Mouse (Mus musculus) stomach, embryonic 15.5 days (tissue): ENCODE measurements around the gene Jph2. TPM values are rescaled to one million over a fixed set of nuclear protein-coding genes. Genes with fewer than 3 reads are reported as not detected.

Experiments used
- ATAC-seq: fragments of 200-750 bp; cut with Nextera tagmentation; 2 replicates; pipeline ENCODE4 v1.8.0; 2017; ENCODE audit warnings: low read depth, moderate number of reproducible peaks, moderate TSS enrichment; ENCODE audit not compliant: insufficient read depth, low FRiP score
- H3K27ac ChIP-seq: fragments of 300-500 bp; sonication (generic); 2 replicates; pipeline ENCODE4 v1.5.1; 2015; ENCODE audit warnings: mild to moderate bottlenecking, inconsistent platforms
- H3K27me3 ChIP-seq: fragments of 300-500 bp; sonication (generic); replicated peaks from 2 replicates; pipeline ENCODE4 v1.6.1; 2015; ENCODE audit warnings: inconsistent platforms
- H3K36me3 ChIP-seq: fragments of 300-500 bp; sonication (generic); 2 replicates; pipeline ENCODE4 v1.6.1; 2015; ENCODE audit warnings: inconsistent platforms
- H3K4me1 ChIP-seq: fragments of 300-500 bp; sonication (generic); 2 replicates; pipeline ENCODE4 v1.6.1; 2015; ENCODE audit warnings: inconsistent platforms
- H3K4me2 ChIP-seq: fragments of 300-500 bp; sonication (generic); 2 replicates; pipeline ENCODE4 v1.6.1; 2015; ENCODE audit warnings: mild to moderate bottlenecking, inconsistent platforms
- H3K4me3 ChIP-seq: fragments of 300-500 bp; sonication (generic); replicated peaks from 2 replicates; pipeline ENCODE4 v1.5.1; 2015; ENCODE audit warnings: inconsistent platforms
- H3K9ac ChIP-seq: fragments of 300-500 bp; sonication (generic); 2 replicates; pipeline ENCODE4 v1.6.1; 2015; ENCODE audit warnings: inconsistent platforms
- H3K9me3 ChIP-seq: fragments of 300-500 bp; sonication (generic); 2 replicates; pipeline ENCODE4 v1.6.1; 2016; ENCODE audit warnings: inconsistent platforms
- WGBS: fragments of 180-500 bp; shearing (Covaris S2); methylation state at CpG from one replicate; pipeline ENCODE4 v1.1.7; 2015; 5-methylcytosine and 5-hydroxymethylcytosine counted together
- polyA plus RNA-seq: library from polyadenylated mRNA; unstranded; fragments of >200 nt; fragmentation: Nextera tagmentation; extraction: Ambion mirVana; gene quantifications from 2 replicates; pipeline ENCODE4 v1.2.1, GENCODE M21; 2015

Jph2 gene
- polyA plus RNA-seq, 1 experiment from 2014 or later, result 12.7 TPM

DNA sequence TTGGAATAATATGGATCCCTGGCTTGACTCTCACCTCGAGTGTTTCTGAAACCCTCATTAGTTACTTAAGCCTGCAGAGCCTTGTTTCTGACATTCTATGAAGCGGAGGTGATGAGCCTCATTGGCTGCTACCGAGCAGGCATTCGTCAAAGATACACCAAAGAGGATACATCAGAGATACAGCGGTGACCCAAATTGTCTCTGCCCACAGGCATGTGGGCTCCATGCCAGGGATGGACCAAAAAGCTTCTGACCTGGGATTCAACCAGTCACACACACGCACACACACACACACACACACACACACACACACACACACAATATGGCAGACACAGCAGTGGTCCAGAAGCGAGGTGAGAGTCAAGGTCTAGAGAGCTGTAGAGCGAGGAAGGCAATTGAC, 16.5 kb downstream of the Jph2 start:
- H3K9ac ChIP-seq, result no peak overlapping the region
- 0 out of 2 replicates have a peak, but pooled peaks cover under 1% of the 10 kb centered on the region for H3K4me1 ChIP-seq
- H3K9me3 ChIP-seq, result no peaks in the 10 kb centered on the region
- H3K36me3 ChIP-seq, result no peaks in the 10 kb centered on the region
- H3K27ac ChIP-seq, result no peak overlapping the region
- WGBS, result 80% methylated on average over 8 of the region's 8 CpGs
- H3K27me3 ChIP-seq, result peaks cover 2% of the 10 kb centered on the region
- no peak for ATAC-seq
- no peak overlapping the region for H3K4me2 ChIP-seq
- H3K4me3 ChIP-seq, result no peak overlapping the region

DNA sequence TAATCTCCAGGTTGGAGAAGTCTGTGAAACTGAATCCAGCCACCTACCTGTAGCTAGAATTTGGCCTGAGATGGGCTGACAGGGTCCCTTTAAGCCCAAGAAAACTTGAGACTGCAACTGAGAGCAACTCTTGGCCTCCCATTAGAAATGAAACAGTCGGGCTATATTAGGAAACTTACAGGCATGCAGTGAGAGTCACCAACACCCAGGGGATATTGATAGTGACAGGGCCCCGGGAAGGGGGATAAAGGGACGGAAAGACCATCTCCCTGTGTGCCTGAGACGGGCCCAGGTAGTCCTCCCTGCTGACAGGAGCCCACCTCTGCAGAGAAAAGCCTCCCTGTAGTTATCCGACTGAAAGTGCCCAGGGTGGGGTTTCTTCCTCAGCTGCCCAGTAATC, 18.4 kb downstream of the Jph2 start:
- H3K4me2 ChIP-seq, result no peak overlapping the region
- WGBS, result 70% methylated on average over 5 of the region's 5 CpGs
- H3K9me3 ChIP-seq, result no peaks in the 10 kb centered on the region
- H3K36me3 ChIP-seq, result peaks cover 6% of the 10 kb centered on the region
- H3K4me3 ChIP-seq, result no peak overlapping the region
- no peak overlapping the region for H3K9ac ChIP-seq
- no peak overlapping the region for H3K27ac ChIP-seq
- ATAC-seq, result no peak
- no peaks in the 10 kb centered on the region for H3K4me1 ChIP-seq
- peaks cover 16% of the 10 kb centered on the region for H3K27me3 ChIP-seq

DNA sequence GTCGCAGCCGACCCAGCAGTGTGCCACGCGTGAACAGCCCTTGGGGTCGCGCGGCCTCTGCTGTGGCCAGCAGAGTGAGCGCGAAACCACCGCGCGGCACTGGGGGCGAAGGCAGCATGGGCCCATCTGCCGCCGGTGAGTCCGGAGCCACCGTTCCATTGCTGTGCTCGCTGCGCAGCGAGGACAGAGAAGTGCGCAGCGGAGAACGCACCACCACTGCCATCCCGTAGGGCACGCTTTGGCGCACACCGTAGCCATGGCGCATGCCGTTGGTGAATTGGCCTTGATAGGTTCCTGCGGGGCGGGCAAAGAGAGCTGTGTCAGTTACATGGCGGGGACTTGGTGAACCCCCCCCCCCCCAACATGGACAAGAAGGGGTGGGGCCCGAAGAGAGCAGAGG, 21.7 kb downstream of the Jph2 start:
- no peak overlapping the region for H3K4me3 ChIP-seq
- WGBS, result 40% methylated on average over 33 of the region's 33 CpGs
- ATAC-seq, result no peak

DNA sequence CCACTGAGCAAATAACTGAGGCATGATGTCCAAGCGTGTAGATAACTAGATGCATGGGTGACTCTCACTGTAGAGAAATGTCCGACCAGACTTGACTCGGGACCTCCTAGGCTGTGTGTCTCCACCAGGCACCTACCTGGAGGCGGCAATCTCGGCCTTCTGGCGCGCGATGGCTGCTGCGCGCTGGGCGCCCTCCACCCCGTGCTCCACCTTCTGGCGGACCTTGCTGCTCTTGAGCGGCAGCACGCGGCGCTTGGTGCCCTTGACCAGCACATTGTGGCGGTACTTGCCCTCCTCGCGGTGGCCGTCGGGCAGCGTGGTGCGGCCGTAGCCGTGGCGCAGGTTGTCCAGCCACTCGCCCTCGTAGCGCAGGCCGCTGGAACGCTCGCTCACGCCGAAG, 22.3 kb downstream of the Jph2 start:
- H3K9ac ChIP-seq, result no peak overlapping the region
- H3K27me3 ChIP-seq, result peaks cover 16% of the 10 kb centered on the region
- peaks cover 6% of the 10 kb centered on the region for H3K36me3 ChIP-seq
- no peak overlapping the region for H3K4me2 ChIP-seq
- H3K4me3 ChIP-seq, result no peak overlapping the region
- peaks cover 4% of the 10 kb centered on the region; the same call in 1 of the 2 replicates for H3K4me1 ChIP-seq
- 35% methylated on average over 35 of the region's 35 CpGs for WGBS
- ATAC-seq, result no peak
- no peaks in the 10 kb centered on the region for H3K9me3 ChIP-seq
- no peak overlapping the region for H3K27ac ChIP-seq

More for the DNA sequence above, 21.7 kb downstream of the Jph2 start:
- Histone ChIP-seq H3K9me3 (no peaks in the 10 kb centered on the region), H3K9ac (no peak overlapping the region), H3K4me1 (no peaks in the 10 kb centered on the region), H3K27me3 (peaks cover 16% of the 10 kb centered on the region), H3K27ac (no peak overlapping the region), H3K4me2 (no peak overlapping the region), H3K36me3 (peaks cover 6% of the 10 kb centered on the region)

DNA sequence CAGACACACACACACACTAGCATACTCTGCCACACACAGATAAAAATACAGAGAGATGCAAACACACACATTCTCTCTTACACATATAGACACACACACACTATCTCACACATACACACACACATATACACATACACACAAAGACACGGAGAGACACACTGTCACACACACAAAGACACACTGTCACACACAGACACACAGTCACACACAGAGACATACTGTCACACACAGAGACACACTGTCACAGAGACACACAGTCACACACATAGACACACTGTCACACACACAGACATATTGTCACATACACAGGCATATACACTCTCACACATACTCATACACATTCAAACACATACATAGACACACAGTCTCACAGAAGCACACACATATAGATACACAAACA, 25.2 kb downstream of the Jph2 start:
- peaks cover 6% of the 10 kb centered on the region for H3K36me3 ChIP-seq
- H3K9ac ChIP-seq, result no peak overlapping the region
- WGBS, result 85% methylated on average over 1 of the region's 1 CpGs
- ATAC-seq, result no peak
- H3K4me1 ChIP-seq, result peaks cover 6% of the 10 kb centered on the region; the same call in 1 of the 2 replicates
- H3K4me3 ChIP-seq, result no peak overlapping the region
- peaks cover 16% of the 10 kb centered on the region for H3K27me3 ChIP-seq
- H3K4me2 ChIP-seq, result no peak overlapping the region
- H3K9me3 ChIP-seq, result no peaks in the 10 kb centered on the region
- H3K27ac ChIP-seq, result no peak overlapping the region

DNA sequence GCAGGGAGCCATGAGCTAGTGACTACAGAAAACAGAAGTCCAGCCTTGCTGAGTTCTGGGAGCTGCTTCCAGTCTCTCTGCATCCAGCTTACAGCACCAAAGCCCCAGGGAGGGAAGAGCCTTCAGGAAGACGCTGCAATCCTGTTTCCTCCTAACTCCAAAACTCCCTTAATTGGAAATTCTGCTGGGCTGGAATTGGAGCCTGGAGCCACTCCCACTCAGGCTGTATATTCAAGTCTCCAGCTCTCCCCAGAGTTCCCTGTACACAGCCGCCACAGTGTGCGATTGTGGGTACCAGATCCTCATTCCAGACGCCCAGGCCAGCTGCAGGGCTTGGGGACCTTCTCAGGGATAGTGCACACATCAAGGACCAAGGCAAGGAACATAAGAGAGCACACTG, 27.6 kb downstream of the Jph2 start:
- no peak overlapping the region for H3K9ac ChIP-seq
- no peaks in the 10 kb centered on the region; the same call in 1 of the 2 replicates for H3K36me3 ChIP-seq
- no peak overlapping the region for H3K4me3 ChIP-seq
- 19% methylated on average over 4 of the region's 4 CpGs for WGBS
- no peak overlapping the region for H3K4me2 ChIP-seq
- peaks cover 9% of the 10 kb centered on the region; the same call in 1 of the 2 replicates for H3K4me1 ChIP-seq
- ATAC-seq, result peak; percentile 62; the same call in 1 of the 2 replicates
- H3K27me3 ChIP-seq, result peaks cover 3% of the 10 kb centered on the region
- peak overlapping the region; percentile 76 for H3K27ac ChIP-seq
- no peaks in the 10 kb centered on the region for H3K9me3 ChIP-seq

DNA sequence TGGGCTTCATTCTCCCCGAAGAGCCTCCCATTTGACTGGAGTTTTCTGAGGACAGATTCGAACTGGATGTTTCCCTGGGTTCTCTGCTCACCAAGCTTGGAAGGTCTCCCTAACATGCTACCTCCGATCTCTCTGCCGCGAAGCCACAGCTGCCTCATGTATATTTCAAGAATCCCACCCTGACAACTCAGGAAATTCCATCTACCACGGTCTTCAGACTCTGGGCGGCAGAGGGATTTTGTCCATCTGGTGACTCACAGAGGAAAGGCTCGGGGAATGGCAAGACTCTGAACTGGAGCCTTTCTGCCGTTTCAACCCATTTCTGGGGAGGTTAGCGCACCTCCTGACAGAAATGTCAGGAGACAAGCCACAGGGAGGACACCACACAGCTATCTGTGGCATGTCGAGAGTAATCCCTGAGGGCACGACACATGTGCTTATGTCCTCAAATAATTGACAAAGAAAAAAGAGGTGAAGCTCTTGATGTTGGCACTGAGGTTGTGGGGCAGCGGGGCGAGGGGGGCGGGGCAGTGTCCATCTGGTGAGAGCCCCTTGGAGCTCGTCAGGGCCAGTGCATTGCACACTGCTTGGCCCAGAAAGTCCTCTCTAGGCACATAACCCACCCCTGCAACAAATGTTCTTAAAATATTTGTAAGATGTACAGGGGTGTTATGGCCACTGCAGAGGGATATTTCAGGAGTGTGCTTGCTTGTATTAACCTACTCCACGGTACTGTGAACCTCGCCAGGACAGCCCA, 32.8 kb downstream of the Jph2 start:
- H3K27me3 ChIP-seq, result no peaks in the 10 kb centered on the region
- H3K4me3 ChIP-seq, result no peak overlapping the region
- 0 out of 2 replicates have a peak, but pooled peaks have one; percentile 33 for ATAC-seq
- no peaks in the 10 kb centered on the region for H3K9me3 ChIP-seq
- 47% methylated on average over 18 of the region's 18 CpGs for WGBS
- H3K4me2 ChIP-seq, result no peak overlapping the region
- H3K27ac ChIP-seq, result peak overlapping the region; percentile 67
- H3K36me3 ChIP-seq, result no peaks in the 10 kb centered on the region
- H3K9ac ChIP-seq, result no peak overlapping the region
- peaks cover 15% of the 10 kb centered on the region; the same call in 1 of the 2 replicates for H3K4me1 ChIP-seq

DNA sequence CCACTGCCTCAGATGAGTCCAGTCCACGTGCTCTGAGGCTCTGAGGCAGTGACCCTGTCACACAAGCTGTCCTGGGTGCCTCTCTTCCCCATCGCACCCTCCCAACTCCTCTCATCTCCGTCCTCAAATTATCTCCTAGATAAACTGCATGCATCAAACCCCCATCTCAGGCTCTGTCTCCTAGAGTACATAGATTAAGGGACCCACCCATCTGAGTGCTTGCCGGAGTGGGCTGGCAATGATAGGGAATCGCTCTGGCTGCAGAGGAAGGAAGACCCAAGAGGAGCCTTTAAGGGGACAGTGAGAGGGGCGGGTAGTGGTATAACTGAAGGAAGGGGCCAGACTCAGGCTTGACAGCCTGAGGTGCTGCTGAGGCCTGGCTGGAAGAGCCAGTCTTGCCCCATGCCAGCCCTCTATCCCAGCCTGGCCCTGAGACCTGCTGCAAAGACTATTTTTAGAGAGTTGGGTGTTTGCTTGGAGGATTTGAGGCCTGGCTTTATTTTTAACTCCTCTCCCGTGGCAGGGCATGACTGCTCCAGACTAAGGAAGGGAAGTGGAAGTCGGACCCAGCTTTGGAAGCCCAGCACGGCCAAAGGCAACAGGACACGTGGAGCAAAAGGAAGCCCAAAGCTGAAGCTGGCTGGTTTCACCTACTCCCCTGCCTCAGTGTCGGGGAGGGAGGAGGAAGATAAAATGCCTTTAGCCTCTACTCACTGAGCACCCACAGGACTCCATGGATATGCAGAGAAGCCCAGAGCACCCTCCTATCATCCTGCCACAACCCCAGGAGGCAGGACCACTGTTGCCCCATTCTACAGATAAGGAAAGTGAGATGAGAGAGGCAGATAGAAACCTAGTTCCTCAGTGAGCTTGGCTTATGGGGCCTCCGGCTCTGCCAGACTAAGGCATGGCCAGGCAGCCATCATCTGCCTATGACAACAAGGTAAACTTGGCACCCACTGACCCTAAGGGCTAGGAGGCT, 34.6 kb downstream of the Jph2 start:
- no peak overlapping the region for H3K4me2 ChIP-seq
- H3K27me3 ChIP-seq, result no peaks in the 10 kb centered on the region
- peak; percentile 32; the same call in 1 of the 2 replicates for ATAC-seq
- H3K27ac ChIP-seq, result peak overlapping the region; percentile 45
- peaks cover 15% of the 10 kb centered on the region; the same call in 1 of the 2 replicates for H3K4me1 ChIP-seq
- no peaks in the 10 kb centered on the region for H3K9me3 ChIP-seq
- WGBS, result 61% methylated on average over 12 of the region's 12 CpGs
- H3K9ac ChIP-seq, result no peak overlapping the region
- H3K36me3 ChIP-seq, result no peaks in the 10 kb centered on the region
- no peak overlapping the region for H3K4me3 ChIP-seq

DNA sequence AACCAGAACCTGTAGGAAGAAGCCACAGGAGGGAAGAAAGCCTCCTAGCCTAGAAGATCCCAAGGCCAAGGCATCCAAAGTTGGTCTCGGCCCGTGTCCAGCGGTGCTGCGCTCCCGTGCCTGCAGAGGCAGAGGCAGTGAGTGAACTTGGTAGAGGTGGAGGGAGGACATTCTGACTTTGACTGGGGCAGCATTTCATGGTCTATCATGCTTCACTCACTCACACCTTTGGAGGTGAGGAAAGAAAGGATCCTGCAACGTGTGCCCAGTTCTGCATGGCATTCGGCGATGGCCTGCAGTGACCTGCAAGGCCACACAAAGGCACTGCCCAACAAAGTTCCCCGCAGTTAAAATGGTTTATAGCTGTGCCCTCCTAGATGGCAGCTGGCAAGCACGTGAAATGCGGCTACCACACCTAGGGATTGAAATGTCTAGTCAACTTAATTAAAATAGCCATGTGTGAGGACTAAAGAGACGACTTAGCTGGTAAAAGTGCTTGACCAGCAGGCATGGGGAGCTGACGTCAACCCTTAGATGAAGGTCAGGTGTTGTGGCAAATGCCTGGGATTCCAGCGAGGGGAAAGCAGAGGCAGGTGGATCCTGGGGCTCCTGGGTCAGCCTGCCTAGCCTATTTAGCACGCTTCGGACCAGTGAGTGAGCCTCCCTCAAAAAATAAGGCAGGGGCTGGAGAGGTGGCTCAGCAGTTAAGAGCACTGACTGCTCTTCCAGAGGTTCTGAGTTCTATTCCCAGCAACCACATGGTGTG, 36.8 kb downstream of the Jph2 start:
- WGBS, result 81% methylated on average over 16 of the region's 16 CpGs
- H3K9ac ChIP-seq, result no peak overlapping the region
- no peak overlapping the region for H3K4me2 ChIP-seq
- H3K4me1 ChIP-seq, result peaks cover 15% of the 10 kb centered on the region; the same call in 1 of the 2 replicates
- H3K36me3 ChIP-seq, result no peaks in the 10 kb centered on the region
- ATAC-seq, result no peak
- H3K27ac ChIP-seq, result no peak overlapping the region
- no peak overlapping the region for H3K4me3 ChIP-seq
- H3K27me3 ChIP-seq, result no peaks in the 10 kb centered on the region
- H3K9me3 ChIP-seq, result no peaks in the 10 kb centered on the region

DNA sequence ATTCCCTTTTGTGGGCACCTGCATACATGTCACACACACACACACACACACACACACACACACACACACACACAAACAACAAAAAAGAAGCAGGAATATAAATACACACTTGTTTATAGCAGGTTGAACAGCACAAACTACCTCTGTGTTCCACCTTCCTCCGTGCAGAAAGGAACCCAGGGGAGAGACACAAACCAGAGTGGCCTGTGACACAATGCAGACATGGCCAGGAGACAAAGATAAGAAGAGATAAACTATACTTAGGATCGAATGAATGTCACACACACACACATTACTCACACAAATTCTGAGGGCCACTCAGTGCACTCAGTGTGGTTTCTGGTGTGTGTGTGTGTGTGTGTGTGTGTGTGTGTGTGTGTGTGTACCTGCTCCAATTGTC, 38.5 kb downstream of the Jph2 start:
- H3K27me3 ChIP-seq, result no peaks in the 10 kb centered on the region
- H3K36me3 ChIP-seq, result no peaks in the 10 kb centered on the region
- H3K4me1 ChIP-seq, result peaks cover 8% of the 10 kb centered on the region; the same call in 1 of the 2 replicates
- WGBS, result 21% methylated on average over 2 of the region's 2 CpGs
- H3K27ac ChIP-seq, result no peak overlapping the region
- ATAC-seq, result no peak
- no peak overlapping the region for H3K4me2 ChIP-seq
- H3K9me3 ChIP-seq, result no peaks in the 10 kb centered on the region
- no peak overlapping the region for H3K4me3 ChIP-seq
- H3K9ac ChIP-seq, result no peak overlapping the region

DNA sequence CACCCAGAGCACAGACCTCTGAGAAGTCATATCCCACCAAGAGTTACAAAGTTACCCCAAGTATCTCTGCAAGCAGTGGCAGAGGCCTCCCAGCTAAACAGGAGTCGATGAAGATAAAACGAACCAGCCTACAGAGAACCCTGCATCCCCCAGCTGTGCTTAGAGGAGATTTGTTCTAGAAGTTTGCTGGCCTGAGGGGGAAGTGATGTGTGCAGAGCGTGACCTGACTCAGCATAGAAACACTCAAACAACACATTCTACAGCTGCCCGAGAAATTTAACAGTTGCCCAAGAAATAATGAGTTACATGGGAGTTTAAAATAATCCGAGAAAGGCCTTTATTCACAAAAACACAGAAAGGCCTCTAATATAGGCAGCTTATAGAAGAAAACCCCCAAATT, 39.1 kb downstream of the Jph2 start:
- Histone ChIP-seq H3K4me1 (peaks cover 6% of the 10 kb centered on the region; the same call in 1 of the 2 replicates), H3K27me3 (no peaks in the 10 kb centered on the region), H3K36me3 (no peaks in the 10 kb centered on the region), H3K9me3 (no peaks in the 10 kb centered on the region), H3K4me2 (no peak overlapping the region), H3K27ac (peak overlapping the region; percentile 21; the same call in 1 of the 2 replicates), H3K9ac (no peak overlapping the region), H3K4me3 (no peak overlapping the region)
- ATAC-seq, result peak; percentile 41; the same call in 1 of the 2 replicates
- whole genome bisulfite sequencing, result 58% methylated on average over 5 of the region's 5 CpGs
